Mouse (Mus musculus) kidney, adult 2 months (tissue): ENCODE results near the gene Il10rb.

ENCODE experiments used
- CTCF ChIP-seq: fragments of 200-500 bp; conservative IDR thresholded peaks from 2 replicates; pipeline ENCODE4 v1.5.1; 2011; ENCODE audit warnings: low read depth, mild to moderate bottlenecking, control low read depth, low read length, moderate library complexity, mixed read lengths; ENCODE audit not compliant: insufficient read depth, insufficient read length
- POLR2A ChIP-seq: fragments of 200-500 bp; IDR thresholded peaks from one replicate; pipeline ENCODE4 v1.6.1; 2011; ENCODE audit warnings: low read depth, low read length, control low read depth

GRCm38 (mm10) chr16:91451949-91452348, 46.0 kb downstream of the Il10rb start:
- TF ChIP-seq CTCF (no peak), POLR2A (no peak)
